Mouse (Mus musculus) lung, embryonic 16.5 days (tissue): ENCODE results near the gene U2af1. TPM values are rescaled to one million over a fixed set of nuclear protein-coding genes. Genes with fewer than 3 reads are reported as not detected.

ENCODE experiments used
- ATAC-seq: fragments of 200-750 bp; cut with Nextera tagmentation; 2 replicates; pipeline ENCODE4 v1.8.0; 2017; ENCODE audit warnings: low read depth, mild to moderate bottlenecking, moderate library complexity
- H3K27ac ChIP-seq: fragments of 300-500 bp; sonication (generic); 2 replicates; pipeline ENCODE4 v1.5.1; 2014; ENCODE audit warnings: mild to moderate bottlenecking, control low read depth, low read length
- H3K27me3 ChIP-seq: fragments of 300-500 bp; sonication (generic); 2 replicates; pipeline ENCODE4 v1.6.1; 2014; ENCODE audit warnings: low read depth, low read length, mixed read lengths; ENCODE audit not compliant: control insufficient read depth, insufficient read depth
- H3K36me3 ChIP-seq: fragments of 300-500 bp; sonication (generic); 2 replicates; pipeline ENCODE4 v1.6.1; 2014; ENCODE audit warnings: low read length; ENCODE audit not compliant: control insufficient read depth, insufficient read depth
- H3K4me1 ChIP-seq: fragments of 300-500 bp; sonication (generic); replicated peaks from 2 replicates; pipeline ENCODE4 v1.6.1; 2014; ENCODE audit warnings: low read length, mixed read lengths; ENCODE audit not compliant: control insufficient read depth, insufficient read depth
- H3K4me2 ChIP-seq: fragments of 300-500 bp; sonication (generic); 2 replicates; pipeline ENCODE4 v1.6.1; 2014; ENCODE audit warnings: low read depth, low read length, control low read depth
- H3K4me3 ChIP-seq: fragments of 300-500 bp; sonication (generic); 2 replicates; pipeline ENCODE4 v1.5.1; 2014; ENCODE audit warnings: mild to moderate bottlenecking, low read length, control low read depth
- H3K9ac ChIP-seq: fragments of 300-500 bp; sonication (generic); 2 replicates; pipeline ENCODE4 v1.6.1; 2014; ENCODE audit warnings: low read length, control low read depth
- H3K9me3 ChIP-seq: fragments of 300-500 bp; sonication (generic); 2 replicates; pipeline ENCODE4 v1.6.1; 2016; ENCODE audit warnings: low read length; ENCODE audit not compliant: control insufficient read depth
- WGBS: fragments of 180-500 bp; shearing (Covaris S2); extraction: QIAGEN DNeasy Blood & Tissue Kit; methylation state at CpG from one replicate; pipeline ENCODE4 v1.1.7; 2014; 5-methylcytosine and 5-hydroxymethylcytosine counted together
- polyA plus RNA-seq: library from polyadenylated mRNA; unstranded; fragments of >200 nt; fragmentation: Nextera tagmentation; extraction: Ambion mirVana; gene quantifications from 2 replicates; pipeline ENCODE4 v1.2.1, GENCODE M21; 2015

The U2af1 gene
- polyA plus RNA-seq, 1 experiment from 2014 or later: 308 TPM

GRCm38 (mm10) chr17:31636277-31636941, 22.3 kb downstream of the U2af1 start:
- Histone ChIP-seq H3K9ac (peak overlapping the region; percentile 61), H3K36me3 (no peaks in the 10 kb centered on the region), H3K9me3 (no peaks in the 10 kb centered on the region), H3K4me3 (peak overlapping the region; percentile 58), H3K4me2 (peak overlapping the region; percentile 94), H3K27ac (no peak overlapping the region), H3K4me1 (peaks cover 13% of the 10 kb centered on the region), H3K27me3 (peaks cover 7% of the 10 kb centered on the region)
- peak; percentile 34 for ATAC-seq
- 4% methylated on average over 45 of the region's 45 CpGs for WGBS

DNA sequence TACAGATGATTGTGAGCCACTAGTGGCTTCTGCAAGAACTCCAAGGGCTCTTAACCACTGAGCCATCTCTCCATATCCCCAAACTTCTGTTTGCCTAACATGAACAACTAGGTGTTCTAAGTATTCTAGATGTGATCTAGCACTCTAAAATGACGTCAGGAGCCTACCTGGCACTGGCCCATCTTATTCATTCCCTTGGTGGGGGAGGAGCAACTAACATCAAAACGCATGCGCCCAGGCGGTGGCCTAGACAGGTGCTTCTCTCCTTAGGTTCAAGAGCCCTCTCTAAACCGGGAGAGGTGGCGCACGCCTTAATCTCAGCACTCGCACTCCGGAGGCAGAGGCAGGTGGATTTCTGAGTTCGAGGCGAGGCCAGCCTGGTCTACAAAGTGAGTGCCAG, 22.9 kb downstream of the U2af1 start:
- Histone ChIP-seq H3K36me3 (no peaks in the 10 kb centered on the region), H3K27me3 (peaks cover 7% of the 10 kb centered on the region), H3K4me1 (peaks cover 13% of the 10 kb centered on the region), H3K4me2 (peak overlapping the region; percentile 94), H3K9me3 (no peaks in the 10 kb centered on the region), H3K9ac (no peak overlapping the region), H3K27ac (no peak overlapping the region), H3K4me3 (no peak overlapping the region)
- ATAC-seq: no peak
- 47% methylated on average over 11 of the region's 11 CpGs for WGBS

DNA sequence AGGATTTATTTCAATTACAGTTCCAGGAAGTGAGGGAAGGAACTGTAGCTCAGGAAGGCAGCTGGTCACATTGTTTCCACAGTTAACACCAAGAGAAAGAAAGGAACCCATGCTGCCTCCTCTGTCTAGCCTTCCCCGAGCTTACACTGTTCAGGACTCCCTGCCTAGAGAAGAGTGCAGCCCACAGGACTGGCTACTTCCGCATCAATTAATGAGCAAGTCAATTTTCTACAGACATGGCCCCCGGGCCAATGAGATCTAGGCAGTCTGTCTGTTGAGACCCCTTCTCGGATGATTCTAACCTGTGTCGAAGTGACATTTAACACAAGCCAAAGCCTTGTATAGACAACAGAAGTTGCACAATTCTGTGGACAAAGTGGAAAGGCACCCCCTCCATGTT, 23.8 kb downstream of the U2af1 start:
- WGBS: 74% methylated on average over 5 of the region's 5 CpGs
- H3K4me2 ChIP-seq: no peak overlapping the region
- no peaks in the 10 kb centered on the region for H3K9me3 ChIP-seq
- ATAC-seq: no peak
- H3K4me3 ChIP-seq: no peak overlapping the region
- H3K36me3 ChIP-seq: no peaks in the 10 kb centered on the region
- H3K27ac ChIP-seq: no peak overlapping the region
- peaks cover 7% of the 10 kb centered on the region for H3K27me3 ChIP-seq
- no peak overlapping the region for H3K9ac ChIP-seq
- peaks cover 13% of the 10 kb centered on the region for H3K4me1 ChIP-seq

- Histone ChIP-seq H3K9me3 (no peaks in the 10 kb centered on the region; the same call in 1 of the 2 replicates), H3K9ac (no peak overlapping the region), H3K27me3 (peaks cover 7% of the 10 kb centered on the region), H3K4me3 (no peak overlapping the region), H3K27ac (no peak overlapping the region), H3K36me3 (no peaks in the 10 kb centered on the region), H3K4me2 (no peak overlapping the region), H3K4me1 (peaks cover 11% of the 10 kb centered on the region)
- ATAC-seq: no peak
- WGBS: 63% methylated on average over 6 of the region's 6 CpGs
These were observed 25.7 kb downstream of the U2af1 start for GRCm38 (mm10) chr17:31633007-31633406.

DNA sequence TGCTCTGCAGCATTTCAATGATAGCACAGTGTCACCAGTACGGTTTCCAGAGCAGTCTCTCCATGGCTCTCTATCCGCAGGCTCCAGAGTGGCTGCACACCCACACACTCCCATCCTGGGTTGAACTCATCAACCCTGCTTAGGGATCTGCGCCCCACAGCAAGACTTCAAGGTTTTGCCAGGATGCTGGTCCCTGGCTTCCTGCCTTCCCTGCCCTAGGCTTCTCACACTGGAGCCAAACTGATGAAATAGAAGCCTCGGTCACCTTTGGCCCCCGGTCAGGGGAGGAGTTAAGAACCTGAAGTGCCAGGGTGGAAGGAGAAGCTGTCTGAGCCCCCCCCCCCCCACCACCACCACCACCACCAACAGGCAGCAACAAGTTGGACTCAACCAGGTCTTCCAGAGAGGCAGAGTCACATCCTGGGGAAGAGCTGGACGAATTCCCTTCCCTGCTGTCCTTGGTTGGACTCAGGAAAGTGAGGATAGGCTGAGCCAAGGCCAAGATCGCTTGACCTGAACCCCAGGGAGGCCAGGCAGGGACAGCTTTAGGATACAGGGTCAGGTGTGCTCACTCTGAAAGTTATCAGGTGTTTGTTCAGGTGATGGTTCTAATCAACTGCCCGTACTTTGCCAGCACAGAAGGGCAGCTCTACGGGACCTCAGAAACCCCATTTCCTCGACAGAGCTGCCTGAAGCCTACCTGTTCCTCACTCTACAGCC, 27.5 kb downstream of the U2af1 start:
- H3K36me3 ChIP-seq: no peaks in the 10 kb centered on the region
- no peak overlapping the region for H3K27ac ChIP-seq
- H3K4me2 ChIP-seq: no peak overlapping the region
- peaks cover 5% of the 10 kb centered on the region for H3K27me3 ChIP-seq
- H3K9me3 ChIP-seq: no peaks in the 10 kb centered on the region; the same call in 1 of the 2 replicates
- H3K9ac ChIP-seq: no peak overlapping the region
- no peak for ATAC-seq
- WGBS: 70% methylated on average over 10 of the region's 10 CpGs
- H3K4me1 ChIP-seq: peaks cover 2% of the 10 kb centered on the region
- no peak overlapping the region for H3K4me3 ChIP-seq

- no peak for ATAC-seq
- Histone ChIP-seq H3K9ac (no peak overlapping the region), H3K4me2 (no peak overlapping the region), H3K9me3 (no peaks in the 10 kb centered on the region; the same call in 1 of the 2 replicates), H3K36me3 (no peaks in the 10 kb centered on the region), H3K4me3 (no peak overlapping the region), H3K27me3 (no peaks in the 10 kb centered on the region), H3K27ac (no peak overlapping the region), H3K4me1 (no peaks in the 10 kb centered on the region)
- WGBS: 90% methylated on average over 2 of the region's 2 CpGs
These were observed 30.7 kb downstream of the U2af1 start for GRCm38 (mm10) chr17:31627961-31628360.

DNA sequence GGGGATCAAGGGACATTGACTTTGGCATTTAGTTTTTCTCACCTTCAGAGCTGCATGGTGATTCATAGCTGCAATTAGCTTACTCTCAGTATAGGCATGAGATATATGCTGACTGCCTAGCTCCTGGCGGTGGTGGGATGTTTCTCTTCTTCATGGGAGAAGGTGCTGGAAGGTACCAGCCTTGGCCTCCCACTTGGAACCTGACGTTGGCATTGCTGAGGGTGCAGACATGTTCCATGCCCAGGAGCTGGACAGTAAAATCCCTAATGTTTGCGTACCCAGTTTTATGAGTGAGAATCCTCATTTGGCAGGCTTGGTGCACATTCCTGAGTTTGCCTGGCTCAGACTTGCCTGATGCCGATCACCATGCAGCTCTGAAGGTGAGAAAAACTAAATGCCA, 35.6 kb downstream of the U2af1 start:
- 86% methylated on average over 4 of the region's 4 CpGs for WGBS
- no peak for ATAC-seq
- no peak overlapping the region for H3K4me3 ChIP-seq
- H3K9ac ChIP-seq: no peak overlapping the region
- no peak overlapping the region for H3K4me2 ChIP-seq
- H3K27me3 ChIP-seq: no peaks in the 10 kb centered on the region
- no peaks in the 10 kb centered on the region for H3K9me3 ChIP-seq
- H3K4me1 ChIP-seq: no peaks in the 10 kb centered on the region
- H3K27ac ChIP-seq: no peak overlapping the region
- H3K36me3 ChIP-seq: no peaks in the 10 kb centered on the region

GRCm38 (mm10) chr17:31613086-31613755, 45.5 kb downstream of the U2af1 start:
- H3K27me3 ChIP-seq: no peaks in the 10 kb centered on the region
- no peak overlapping the region for H3K4me3 ChIP-seq
- H3K4me2 ChIP-seq: no peak overlapping the region
- H3K27ac ChIP-seq: no peak overlapping the region
- 0 out of 2 replicates have a peak, but pooled peaks cover 2% of the 10 kb centered on the region for H3K4me1 ChIP-seq
- no peaks in the 10 kb centered on the region for H3K36me3 ChIP-seq
- H3K9ac ChIP-seq: no peak overlapping the region
- ATAC-seq: peak; percentile 61
- 51% methylated on average over 4 of the region's 4 CpGs for WGBS
- no peaks in the 10 kb centered on the region for H3K9me3 ChIP-seq

GRCm38 (mm10) chr17:31609895-31610294, 48.8 kb downstream of the U2af1 start:
- Histone ChIP-seq H3K4me3 (no peak overlapping the region), H3K4me2 (no peak overlapping the region), H3K36me3 (peaks cover 8% of the 10 kb centered on the region), H3K4me1 (0 out of 2 replicates have a peak, but pooled peaks cover 2% of the 10 kb centered on the region), H3K9me3 (no peaks in the 10 kb centered on the region), H3K27me3 (no peaks in the 10 kb centered on the region), H3K27ac (no peak overlapping the region), H3K9ac (no peak overlapping the region)
- ATAC-seq: no peak
- 82% methylated on average over 3 of the region's 3 CpGs for WGBS
